Mouse (Mus musculus) C2C12 (cell line): Measurements from ENCODE around the gene Pde6g. TPM values are rescaled to one million over a fixed set of nuclear protein-coding genes. Genes with fewer than 3 reads are reported as not detected.

ENCODE experiments used
- H3K27me3 ChIP-seq: one replicate; pipeline ENCODE4 v1.6.1; 2011; ENCODE audit not compliant: control insufficient read depth, insufficient read depth, insufficient read length
- H3K36me3 ChIP-seq: one replicate; pipeline ENCODE4 v1.6.1; 2011; ENCODE audit not compliant: control insufficient read depth, insufficient read depth
- H3K4me3 ChIP-seq: one replicate; pipeline ENCODE4 v1.5.1; 2011; ENCODE audit warnings: mild to moderate bottlenecking, control low read depth; ENCODE audit not compliant: poor library complexity, insufficient read depth, severe bottlenecking
- H3K79me2 ChIP-seq: one replicate; pipeline ENCODE4 v1.6.1; 2011; ENCODE audit not compliant: control insufficient read depth, insufficient read depth
- H3K79me3 ChIP-seq: one replicate; pipeline ENCODE4 v1.6.1; 2011; ENCODE audit warnings: low read depth, control low read depth
- H3ac ChIP-seq: one replicate; pipeline ENCODE3; 2011; ENCODE audit warnings: low read depth; ENCODE audit not compliant: control insufficient read depth, insufficient read length
- CEBPB ChIP-seq: IDR thresholded peaks from one replicate; pipeline ENCODE4 v1.6.1; 2011; ENCODE audit warnings: low read depth, mild to moderate bottlenecking, control low read depth, moderate library complexity
- CTCF ChIP-seq: IDR thresholded peaks from one replicate; pipeline ENCODE4 v1.5.1; 2011; ENCODE audit not compliant: control insufficient read depth, insufficient read depth, insufficient read length
- FOSL1 ChIP-seq: IDR thresholded peaks from one replicate; pipeline ENCODE4 v1.8.0; 2011; ENCODE audit warnings: mild to moderate bottlenecking, low read length; ENCODE audit not compliant: poor library complexity, insufficient read depth, severe bottlenecking
- MAX ChIP-seq: IDR thresholded peaks from one replicate; pipeline ENCODE4 v1.6.1; 2011; ENCODE audit warnings: mild to moderate bottlenecking, control low read depth
- MYOD1 ChIP-seq: IDR thresholded peaks from one replicate; pipeline ENCODE4 v1.6.1; 2011; ENCODE audit warnings: low read depth; ENCODE audit not compliant: control insufficient read depth, insufficient read length
- MYOG ChIP-seq: IDR thresholded peaks from one replicate; pipeline ENCODE4 v1.6.1; 2011; ENCODE audit not compliant: control insufficient read depth, insufficient read length; ENCODE audit errors: extremely low read depth
- USF1 ChIP-seq: IDR thresholded peaks from one replicate; pipeline ENCODE4 v1.6.1; 2011; ENCODE audit warnings: low read depth, mild to moderate bottlenecking, control low read depth, moderate library complexity
- polyA plus RNA-seq: library from polyadenylated mRNA; unstranded; fragments of >200 nt; fragmentation: generic; extraction: Trizol; gene quantifications from one replicate; pipeline ENCODE4 v1.2.1, GENCODE M21; 2012; ENCODE audit warnings: missing spikeins

Pde6g gene
- polyA plus RNA-seq, 1 experiment = 0.13 TPM

DNA sequence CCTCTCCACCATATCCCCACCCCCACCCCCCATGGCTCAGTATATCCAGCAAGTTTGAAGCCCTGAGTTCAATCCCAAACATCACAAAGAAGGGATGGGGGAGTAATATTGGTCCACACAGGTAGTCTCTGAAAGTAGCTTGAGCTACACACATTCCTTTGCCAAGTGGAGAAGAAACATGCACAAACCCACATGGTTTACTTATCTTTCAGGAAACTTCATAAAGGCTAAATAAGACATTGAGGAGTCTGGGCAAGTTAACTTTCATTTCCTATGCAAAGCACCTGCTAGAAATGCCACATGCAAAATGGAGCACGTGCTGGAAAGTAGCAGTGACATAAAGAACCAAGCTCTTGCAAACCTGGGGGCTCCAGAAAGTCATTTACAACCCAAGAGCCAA is 46.9 kb downstream of the Pde6g start:
- TF ChIP-seq FOSL1 = no peak
- no peak for TF ChIP-seq MYOG
- TF ChIP-seq CEBPB = no peak
- TF ChIP-seq MYOD1 = no peak
- TF ChIP-seq CTCF = no peak
- no peak for TF ChIP-seq USF1
- no peak for TF ChIP-seq MAX
- Histone ChIP-seq H3K36me3 (peaks cover 100% of the 10 kb centered on the region), H3K79me2 (peaks cover 18% of the 10 kb centered on the region), H3K27me3 (no peaks in the 10 kb centered on the region), H3ac (no peak overlapping the region), H3K79me3 (peaks cover 8% of the 10 kb centered on the region), H3K4me3 (no peak overlapping the region)

DNA sequence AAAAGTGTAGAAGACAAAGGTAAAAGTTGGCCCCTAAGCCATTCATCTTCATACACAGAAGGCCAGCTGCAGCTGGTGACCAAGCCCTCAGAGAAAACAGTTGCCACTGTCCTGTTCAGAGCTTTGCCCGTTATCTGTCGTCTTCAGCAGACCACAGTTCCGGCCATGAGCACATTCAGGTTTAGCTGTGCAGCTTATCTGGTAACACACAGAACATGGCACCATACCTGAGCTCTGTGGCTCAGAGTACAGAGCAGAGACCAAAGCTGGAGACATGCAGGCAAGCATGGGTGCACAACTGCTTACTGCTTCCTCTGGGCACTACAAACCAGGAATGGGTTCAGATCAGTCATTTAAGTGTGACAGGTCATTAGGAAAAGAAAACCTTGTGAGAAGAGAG is 47.4 kb downstream of the Pde6g start:
- peaks cover 23% of the 10 kb centered on the region for H3K79me2 ChIP-seq
- H3ac ChIP-seq = no peak overlapping the region
- H3K27me3 ChIP-seq = no peaks in the 10 kb centered on the region
- no peak overlapping the region for H3K4me3 ChIP-seq
- H3K36me3 ChIP-seq = peaks cover 100% of the 10 kb centered on the region
- no peak for TF ChIP-seq FOSL1
- TF ChIP-seq CTCF = no peak
- no peak for TF ChIP-seq MYOG
- TF ChIP-seq USF1 = no peak
- no peak for TF ChIP-seq CEBPB
- no peak for TF ChIP-seq MAX
- no peak for TF ChIP-seq MYOD1
- peaks cover 8% of the 10 kb centered on the region for H3K79me3 ChIP-seq

DNA sequence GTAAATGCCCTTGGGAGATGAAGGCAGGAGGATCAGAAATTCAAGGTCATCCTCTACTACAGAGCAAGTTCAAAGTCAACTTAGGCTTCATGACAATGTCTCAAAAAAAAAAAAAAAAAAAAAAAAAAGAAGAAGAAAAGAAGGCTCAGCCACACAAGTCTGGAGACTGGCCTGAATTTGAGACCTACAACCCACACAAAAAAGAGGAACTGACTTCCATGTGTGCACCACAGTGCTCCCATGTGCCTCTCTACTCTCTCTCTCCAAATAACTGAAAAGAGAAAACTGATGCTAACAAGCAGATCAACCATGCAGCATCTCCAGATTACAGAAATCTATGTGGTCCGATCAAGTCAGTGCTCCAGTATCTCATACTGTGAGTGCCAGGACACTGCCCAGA is 48.5 kb downstream of the Pde6g start:
- peaks cover 14% of the 10 kb centered on the region for H3K79me3 ChIP-seq
- H3ac ChIP-seq = no peak overlapping the region
- H3K79me2 ChIP-seq = peaks cover 33% of the 10 kb centered on the region
- H3K4me3 ChIP-seq = no peak overlapping the region
- TF ChIP-seq MYOD1 = no peak
- no peak for TF ChIP-seq USF1
- TF ChIP-seq CEBPB = no peak
- no peak for TF ChIP-seq MYOG
- TF ChIP-seq CTCF = no peak
- TF ChIP-seq FOSL1 = no peak
- no peak for TF ChIP-seq MAX
- H3K36me3 ChIP-seq = peaks cover 100% of the 10 kb centered on the region
- H3K27me3 ChIP-seq = no peaks in the 10 kb centered on the region

DNA sequence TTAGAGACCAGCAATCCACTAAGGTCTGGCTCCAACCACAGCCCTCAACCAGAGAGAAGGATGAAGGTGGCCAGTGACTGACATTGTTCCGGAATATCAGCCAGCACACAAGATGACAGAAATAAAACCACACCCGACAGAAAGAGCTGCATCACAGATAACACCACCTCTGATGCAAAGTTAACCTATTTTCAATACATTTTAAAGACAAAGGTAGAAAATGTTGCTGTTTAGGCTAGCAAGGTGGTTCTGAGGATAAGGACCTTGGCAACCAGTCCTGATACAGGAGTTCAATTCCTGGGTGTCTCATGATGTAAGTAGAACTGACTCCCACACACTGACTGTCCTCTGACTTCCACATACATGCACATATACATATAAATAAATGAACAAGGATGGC is 54.0 kb downstream of the Pde6g start:
- Histone ChIP-seq H3K79me2 (peaks cover 74% of the 10 kb centered on the region), H3K27me3 (no peaks in the 10 kb centered on the region), H3K79me3 (peaks cover 25% of the 10 kb centered on the region), H3K36me3 (peaks cover 97% of the 10 kb centered on the region), H3ac (no peak overlapping the region), H3K4me3 (no peak overlapping the region)
- TF ChIP-seq CEBPB (no peak), FOSL1 (no peak), CTCF (no peak), MYOG (no peak), MYOD1 (no peak), MAX (no peak), USF1 (no peak)

Other genes starting within 250 kb of the Pde6g start
- gene Bahcc1, start 220.6 kb downstream of the Pde6g start, polyA plus RNA-seq = 10.8 TPM
- 7,516 TPM for gene Actg1, start 105.0 kb downstream of the Pde6g start, polyA plus RNA-seq
- 0.25 TPM for gene Fscn2, start 92.0 kb downstream of the Pde6g start, polyA plus RNA-seq
- 18.0 TPM for gene Faap100, start 74.7 kb downstream of the Pde6g start, polyA plus RNA-seq
- 61.8 TPM for gene Nploc4, start 15.8 kb downstream of the Pde6g start, polyA plus RNA-seq
- gene Tspan10, start 10.9 kb downstream of the Pde6g start, polyA plus RNA-seq = 0.02 TPM
- gene Oxld1, start 4.6 kb upstream of the Pde6g start, polyA plus RNA-seq = 7.5 TPM
- 24.6 TPM for gene Ccdc137, start 4.6 kb upstream of the Pde6g start, polyA plus RNA-seq
- gene Arl16, start 14.1 kb upstream of the Pde6g start, polyA plus RNA-seq = 26.4 TPM
- gene Mrpl12, start 31.1 kb upstream of the Pde6g start, polyA plus RNA-seq = 338 TPM
- gene Slc25a10, start 38.3 kb upstream of the Pde6g start, polyA plus RNA-seq = 154 TPM
- not detected for gene Gcgr, start 77.2 kb upstream of the Pde6g start, polyA plus RNA-seq
- gene Mcrip1, start 96.2 kb upstream of the Pde6g start, polyA plus RNA-seq = 90.7 TPM
- 0.12 TPM for gene Ppp1r27, start 97.6 kb upstream of the Pde6g start, polyA plus RNA-seq
- 519 TPM for gene P4hb, start 119.8 kb upstream of the Pde6g start, polyA plus RNA-seq
- gene Arhgdia, start 128.1 kb upstream of the Pde6g start, polyA plus RNA-seq = 1,072 TPM
- 218 TPM for gene Alyref, start 144.9 kb upstream of the Pde6g start, polyA plus RNA-seq
- gene Anapc11, start 144.9 kb upstream of the Pde6g start, polyA plus RNA-seq = 254 TPM
- not detected for gene Npb, start 155.0 kb upstream of the Pde6g start, polyA plus RNA-seq
- gene Pcyt2, start 164.4 kb upstream of the Pde6g start, polyA plus RNA-seq = 51.5 TPM
- gene Sirt7, start 171.7 kb upstream of the Pde6g start, polyA plus RNA-seq = 21.9 TPM
- 33.3 TPM for gene Mafg, start 180.1 kb upstream of the Pde6g start, polyA plus RNA-seq
- 16.1 TPM for gene Pycr1, start 190.3 kb upstream of the Pde6g start, polyA plus RNA-seq
- gene Myadml2, start 194.7 kb upstream of the Pde6g start, polyA plus RNA-seq = not detected
- 0.43 TPM for gene Notum, start 207.7 kb upstream of the Pde6g start, polyA plus RNA-seq
- 66.0 TPM for gene Aspscr1, start 219.5 kb upstream of the Pde6g start, polyA plus RNA-seq